Mouse (Mus musculus) ES-E14 (cell line): ENCODE measurements at regions not wholly inside any gene's neighbourhood (a gene's known extent, or its start where the extent isn't known, plus 50 kb on each side); places are given as distances from the start of the nearest gene placed in this dataset.

Experiments
- DNase-seq: peaks from one replicate; pipeline ENCODE4 v3.0.0-alpha.2; 2013; ENCODE audit warnings: low read depth, low spot score
- H3K27ac ChIP-seq: 2 replicates; pipeline ENCODE4 v1.5.1; 2012; ENCODE audit warnings: low read depth, mild to moderate bottlenecking, low read length, moderate library complexity, mixed read lengths; ENCODE audit not compliant: poor library complexity, insufficient read depth, severe bottlenecking
- H3K36me3 ChIP-seq: 2 replicates; pipeline ENCODE4 v1.6.1; 2012; ENCODE audit warnings: mild to moderate bottlenecking, low read length, moderate library complexity, mixed read lengths; ENCODE audit not compliant: control insufficient read depth, poor library complexity, insufficient read depth, severe bottlenecking
- H3K4me1 ChIP-seq, 2 experiments: fragments of 150-350 bp in 1 of 2; sonication (generic) in 1 of 2; 2 replicates each; pipeline ENCODE4 v1.6.1; 2012; ENCODE audit warnings: low read length in 2 of 2, mild to moderate bottlenecking in 1 of 2, mixed read lengths in 1 of 2; ENCODE audit not compliant: control insufficient read depth in 2 of 2, insufficient read depth in 2 of 2, poor library complexity in 1 of 2
- H3K4me3 ChIP-seq, 2 experiments: fragments of 150-350 bp in 1 of 2; sonication (generic) in 1 of 2; 2 replicates each; pipeline ENCODE4 v1.5.1; 2012; ENCODE audit warnings: low read length in 2 of 2, low read depth in 1 of 2, mild to moderate bottlenecking in 1 of 2, mixed read lengths in 1 of 2; ENCODE audit not compliant: insufficient read depth in 1 of 2, poor library complexity in 1 of 2, severe bottlenecking in 1 of 2
- H3K9ac ChIP-seq: 2 replicates; pipeline ENCODE4 v1.6.1; 2012; ENCODE audit warnings: low read depth, mild to moderate bottlenecking, low read length, mixed read lengths; ENCODE audit not compliant: poor library complexity, insufficient read depth, severe bottlenecking
- H3K9me3 ChIP-seq: fragments of 150-350 bp; sonication (generic); 2 replicates; pipeline ENCODE4 v1.6.1; 2012; ENCODE audit warnings: low read depth, mild to moderate bottlenecking, low read length; ENCODE audit not compliant: control insufficient read depth, insufficient read depth
- CHD2 ChIP-seq: IDR thresholded peaks from 2 replicates; pipeline ENCODE4 v1.6.1; 2014; ENCODE audit warnings: mild to moderate bottlenecking, low read depth, low read length, inconsistent platforms
- HCFC1 ChIP-seq: IDR thresholded peaks from 2 replicates; pipeline ENCODE4 v1.6.1; 2012; ENCODE audit warnings: low read length, inconsistent platforms, borderline replicate concordance; ENCODE audit not compliant: insufficient read depth
- MAFK ChIP-seq: IDR thresholded peaks from 2 replicates; pipeline ENCODE4 v1.6.1; 2014; ENCODE audit warnings: mild to moderate bottlenecking, low read depth, low read length, inconsistent platforms; ENCODE audit not compliant: insufficient read depth
- ZC3H11A ChIP-seq: IDR thresholded peaks from 2 replicates; pipeline ENCODE4 v1.6.1; 2012; ENCODE audit warnings: low read depth, mild to moderate bottlenecking, inconsistent platforms, low read length, borderline replicate concordance
- ZNF384 ChIP-seq: IDR thresholded peaks from 2 replicates; pipeline ENCODE4 v1.6.1; 2012; ENCODE audit warnings: low read depth, low read length, inconsistent platforms
- in situ Hi-C, 2 experiments: fragments of 600-800 bp; cut with MboI; formaldehyde crosslinking; loops; one replicate each; pipeline ENCODE4 v1.15.1; 2025; ENCODE audit warnings: low sequenced_read_pairs in 2 of 2, inconsistent platforms in 1 of 2; ENCODE audit not compliant: unreplicated experiment in 2 of 2

- in situ Hi-C loops: no loop called here
- H3K4me1 ChIP-seq: no peaks in the 10 kb centered on the region
- no peaks in the 10 kb centered on the region for H3K9me3 ChIP-seq
- H3K36me3 ChIP-seq: no peaks in the 10 kb centered on the region
- no peak for DNase-seq
- no peak for TF ChIP-seq ZC3H11A
- TF ChIP-seq HCFC1: no peak
- no peak for TF ChIP-seq MAFK
- no peak for TF ChIP-seq CHD2
- no peak for TF ChIP-seq ZNF384
- no peak overlapping the region for H3K27ac ChIP-seq
- H3K9ac ChIP-seq: no peak overlapping the region
- no peak overlapping the region for H3K4me3 ChIP-seq
Measured at GRCm38 (mm10) chr3:34493921-34494320, 156.3 kb upstream of the Sox2 start.

GRCm38 (mm10) chr3:34489008-34489407 is 161.2 kb upstream of the Sox2 start:
- Histone ChIP-seq H3K9ac (no peak overlapping the region), H3K4me1 (peaks cover 0 to 4% of the 10 kb centered on the region in 2 experiments; a peak in 1 of 4 replicates), H3K27ac (no peak overlapping the region), H3K9me3 (no peaks in the 10 kb centered on the region), H3K36me3 (no peaks in the 10 kb centered on the region), H3K4me3 (no peak overlapping the region)
- DNase-seq: no peak
- no peak for TF ChIP-seq ZNF384
- no peak for TF ChIP-seq ZC3H11A
- no peak for TF ChIP-seq HCFC1
- TF ChIP-seq CHD2: no peak
- no peak for TF ChIP-seq MAFK
- in situ Hi-C loops: no loop called here

GRCm38 (mm10) chr3:34486441-34487050 is 163.7 kb upstream of the Sox2 start:
- H3K4me3 ChIP-seq: no peak overlapping the region
- H3K27ac ChIP-seq: no peak overlapping the region

GRCm38 (mm10) chr3:34485345-34486223 is 164.6 kb upstream of the Sox2 start:
- Histone ChIP-seq H3K9ac (no peak overlapping the region), H3K4me1 (peaks cover 0 to 4% of the 10 kb centered on the region in 2 experiments; a peak in 1 of 4 replicates), H3K27ac (no peak overlapping the region), H3K4me3 (peak overlapping the region in 1 of 2 experiments; percentile 44; a peak in 1 of 4 replicates), H3K36me3 (no peaks in the 10 kb centered on the region), H3K9me3 (no peaks in the 10 kb centered on the region)
- in situ Hi-C loops: no loop called here
- TF ChIP-seq ZNF384 (no peak), HCFC1 (no peak), MAFK (peak; percentile 70), ZC3H11A (no peak)
- no peak for DNase-seq

More at GRCm38 (mm10) chr3:34486441-34487050, 163.7 kb upstream of the Sox2 start:
- in situ Hi-C loops: no loop called here
- TF ChIP-seq ZC3H11A: no peak
- TF ChIP-seq MAFK: no peak
- TF ChIP-seq ZNF384: no peak
- TF ChIP-seq HCFC1: no peak
- TF ChIP-seq CHD2: no peak
- H3K36me3 ChIP-seq: no peaks in the 10 kb centered on the region
- H3K9ac ChIP-seq: no peak overlapping the region
- peaks cover 0 to 4% of the 10 kb centered on the region in 2 experiments; a peak in 1 of 4 replicates for H3K4me1 ChIP-seq
- no peak for DNase-seq
- no peaks in the 10 kb centered on the region for H3K9me3 ChIP-seq
